Mouse (Mus musculus) 3T3-L1 (cell line): ENCODE measurements at regions not wholly inside any gene's neighbourhood (a gene's known extent, or its start where the extent isn't known, plus 50 kb on each side); places are given as distances from the start of the nearest gene placed in this dataset.
"Not testable (repeated sequence)": the region's sequence is repeated elsewhere in the genome, so short reads cannot be mapped to it uniquely, and the experiment has no call there.

Experiments used
- DNase-seq: peaks from one replicate; pipeline ENCODE4 v3.0.0-alpha.2; 2015; ENCODE audit warnings: low read depth, low spot score

DNA sequence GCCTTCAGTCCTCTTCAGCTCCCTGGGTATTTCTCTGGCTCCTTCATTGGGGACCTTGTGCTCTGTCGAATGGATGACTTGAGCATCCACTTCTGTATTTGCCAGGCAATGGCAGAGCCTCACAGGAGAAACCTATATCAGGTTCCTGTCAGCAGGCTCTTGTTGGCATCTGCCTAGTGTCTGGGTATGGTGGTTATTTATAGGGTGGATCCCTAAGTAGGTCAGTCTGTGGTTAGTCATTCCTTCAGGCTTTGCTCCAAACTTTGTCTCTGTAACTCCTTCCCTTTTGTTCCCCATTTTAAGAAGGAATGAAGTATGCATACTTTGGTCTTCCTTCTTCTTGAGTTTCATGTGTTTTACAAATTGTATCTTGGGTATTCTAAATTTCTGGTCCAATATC lies 522.4 kb upstream of the St8sia4 start:
- not testable (repeated sequence) for DNase-seq

- DNase-seq, result peak; percentile 6
Observed at GRCm38 (mm10) chr1:96166767-96167166, 499.4 kb upstream of the St8sia4 start.

- DNase-seq, result no peak
Observed at GRCm38 (mm10) chr1:96155484-96155883, 488.1 kb upstream of the St8sia4 start.

DNA sequence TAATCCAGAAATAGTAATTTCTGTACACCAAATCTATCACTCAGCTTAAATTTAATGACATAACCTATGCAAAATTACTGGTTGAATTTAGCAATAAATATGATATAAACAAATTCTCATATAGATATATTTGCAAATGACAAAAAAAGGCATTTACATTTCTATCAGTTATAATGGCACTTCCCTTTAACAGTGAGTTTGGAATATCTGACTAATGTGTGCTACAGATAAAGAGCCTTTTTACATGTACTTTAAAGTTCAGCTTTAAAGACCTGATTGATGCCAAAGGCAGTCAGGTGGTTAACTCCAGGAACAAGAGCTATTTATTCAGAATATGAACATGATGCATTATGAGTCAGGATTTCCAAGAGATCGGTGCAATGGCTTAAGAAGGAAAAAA lies 461.2 kb upstream of the St8sia4 start:
- no peak for DNase-seq

DNA sequence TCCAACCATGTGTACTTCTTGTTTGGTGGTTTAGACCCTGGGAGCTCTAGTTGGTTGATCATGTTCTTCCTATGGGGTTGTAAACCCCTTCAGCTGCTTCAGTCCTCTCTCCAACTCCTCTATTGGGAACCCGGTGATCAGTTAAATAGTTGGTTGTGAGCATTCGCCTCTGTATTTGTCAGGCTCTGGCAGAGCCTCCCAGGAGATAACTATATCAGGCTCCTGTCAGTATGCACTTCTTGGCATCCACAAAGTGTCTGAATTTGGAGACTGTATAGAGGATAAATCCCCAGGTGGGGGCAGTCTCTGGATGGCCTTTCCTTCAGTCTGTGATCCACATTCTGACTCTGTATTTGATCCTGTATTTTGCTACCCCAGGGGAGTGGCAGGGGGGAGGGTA lies 440.6 kb upstream of the St8sia4 start:
- no peak for DNase-seq

DNA sequence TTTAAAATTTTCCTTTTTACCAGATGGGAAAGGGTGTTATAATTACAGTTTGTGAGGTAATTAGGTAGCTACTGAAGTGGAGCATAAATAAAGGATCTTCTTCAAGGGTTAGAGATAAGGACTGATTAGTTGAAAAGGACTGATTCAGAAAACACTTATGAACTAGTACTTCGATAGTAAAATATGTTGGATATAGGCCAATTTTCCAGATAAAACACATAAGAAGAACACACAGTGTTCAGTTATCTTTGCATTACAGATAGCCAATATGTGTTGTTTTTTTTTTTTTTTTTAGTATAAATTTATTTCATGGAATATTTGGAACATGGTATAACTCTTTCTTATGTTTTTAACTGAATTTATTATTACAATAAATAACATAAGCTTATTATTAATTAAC lies 438.0 kb upstream of the St8sia4 start:
- no peak for DNase-seq

DNA sequence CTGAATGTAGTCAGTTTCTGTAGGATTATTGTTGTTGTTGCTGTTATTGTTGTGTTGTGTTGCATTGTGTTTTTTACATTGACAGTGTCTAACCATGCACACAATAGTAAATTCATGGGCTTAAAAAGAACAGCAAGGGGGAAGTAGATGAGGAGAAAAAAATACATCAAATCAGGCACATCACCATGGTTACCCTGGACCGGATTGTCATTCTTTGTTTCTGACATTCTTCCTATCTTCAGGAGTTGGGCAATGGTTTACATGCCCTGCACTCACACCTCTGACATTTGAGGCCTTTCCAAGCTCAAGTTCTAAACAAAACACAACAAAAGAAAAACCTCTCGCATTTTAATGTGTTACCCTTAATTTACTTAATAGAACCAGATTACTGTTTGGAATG lies 416.2 kb upstream of the St8sia4 start:
- DNase-seq, result no peak

DNA sequence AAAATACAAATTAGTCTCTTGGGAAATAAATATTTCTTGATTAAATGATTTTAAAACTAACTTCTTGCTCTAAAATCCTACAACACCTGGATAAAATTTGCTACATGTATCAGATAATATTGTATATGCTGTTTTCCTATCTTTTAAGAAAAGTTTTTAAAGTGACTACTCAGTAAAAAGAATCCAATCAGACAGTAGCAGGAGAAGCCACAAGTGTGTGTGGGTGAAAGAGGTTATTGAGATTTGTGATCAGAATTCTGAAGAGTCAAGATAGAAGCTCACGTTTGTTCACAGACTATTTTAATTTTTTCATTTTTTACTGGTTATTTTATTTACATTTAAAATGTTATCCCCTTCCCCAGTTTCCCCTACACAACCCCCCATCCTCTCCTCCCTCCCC lies 407.3 kb upstream of the St8sia4 start:
- DNase-seq, result no peak

- DNase-seq, result no peak
Observed at GRCm38 (mm10) chr1:96061335-96061734, 394.0 kb upstream of the St8sia4 start.

GRCm38 (mm10) chr1:96049260-96049659 lies 381.9 kb upstream of the St8sia4 start:
- no peak for DNase-seq

- DNase-seq, result no peak
Observed at GRCm38 (mm10) chr1:96046556-96046955, 379.2 kb upstream of the St8sia4 start.

GRCm38 (mm10) chr1:96019443-96019842 lies 352.1 kb upstream of the St8sia4 start:
- no peak for DNase-seq

DNA sequence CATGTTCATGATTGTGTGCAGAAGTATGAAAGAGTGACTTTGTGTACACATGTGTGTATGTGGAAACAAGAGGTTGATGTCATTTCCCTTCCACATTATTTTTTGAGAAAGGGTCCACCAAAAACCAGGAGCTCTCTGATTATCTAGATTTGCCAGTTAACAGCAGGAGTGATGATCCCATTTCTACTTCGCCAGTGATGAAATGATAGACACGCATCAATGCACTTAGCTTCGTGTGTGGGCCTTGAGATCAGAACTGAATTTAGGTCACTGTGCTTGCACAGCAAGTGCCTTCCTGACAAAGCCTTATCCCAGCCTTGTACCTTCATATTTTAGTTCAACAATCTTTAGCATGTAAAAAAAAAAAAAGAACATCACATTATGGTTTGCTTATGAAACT lies 342.1 kb upstream of the St8sia4 start:
- no peak for DNase-seq

- DNase-seq, result no peak
Observed at GRCm38 (mm10) chr1:96003086-96003485, 335.7 kb upstream of the St8sia4 start.

- no peak for DNase-seq
Observed at GRCm38 (mm10) chr1:95962164-95962563, 294.8 kb upstream of the St8sia4 start.
